Mouse (Mus musculus) heart, embryonic 11.5 days (tissue): ENCODE data around the gene Rab4b. TPM values are rescaled to one million over a fixed set of nuclear protein-coding genes. Genes with fewer than 3 reads are reported as not detected.

Source experiments
- ATAC-seq: fragments of 200-750 bp; cut with Nextera tagmentation; replicated peaks from 2 replicates; pipeline ENCODE4 v1.8.0; 2017; ENCODE audit warnings: moderate library complexity; ENCODE audit not compliant: insufficient number of reproducible peaks, low FRiP score, low TSS enrichment
- H3K27ac ChIP-seq: fragments of 300-500 bp; sonication (generic); 2 replicates; pipeline ENCODE4 v1.5.1; 2014; ENCODE audit warnings: mild to moderate bottlenecking, low read depth, low read length
- H3K27me3 ChIP-seq: fragments of 300-500 bp; sonication (generic); 2 replicates; pipeline ENCODE4 v1.6.1; 2014; ENCODE audit warnings: mild to moderate bottlenecking, low read length, mixed read lengths; ENCODE audit not compliant: control insufficient read depth, insufficient read depth
- H3K36me3 ChIP-seq: fragments of 300-500 bp; sonication (generic); 2 replicates; pipeline ENCODE4 v1.6.1; 2014; ENCODE audit warnings: mild to moderate bottlenecking, low read length, moderate library complexity, mixed read lengths; ENCODE audit not compliant: control insufficient read depth, insufficient read depth
- H3K4me1 ChIP-seq: fragments of 300-500 bp; sonication (generic); 2 replicates; pipeline ENCODE4 v1.6.1; 2014; ENCODE audit warnings: low read length; ENCODE audit not compliant: control insufficient read depth, insufficient read depth
- H3K4me2 ChIP-seq: fragments of 300-500 bp; sonication (generic); 2 replicates; pipeline ENCODE4 v1.6.1; 2014; ENCODE audit warnings: mild to moderate bottlenecking, moderate library complexity
- H3K4me3 ChIP-seq: fragments of 300-500 bp; sonication (generic); 2 replicates; pipeline ENCODE4 v1.5.1; 2014; ENCODE audit warnings: low read depth, low read length
- H3K9ac ChIP-seq: fragments of 300-500 bp; sonication (generic); 2 replicates; pipeline ENCODE4 v1.6.1; 2014; ENCODE audit warnings: mild to moderate bottlenecking, low read depth, low read length, moderate library complexity
- H3K9me3 ChIP-seq: fragments of 300-500 bp; sonication (generic); replicated peaks from 2 replicates; pipeline ENCODE4 v1.6.1; 2016; ENCODE audit warnings: low read length; ENCODE audit not compliant: control insufficient read depth
- WGBS: fragments of 180-500 bp; shearing (Covaris S2); extraction: QIAGEN DNeasy Blood & Tissue Kit; methylation state at CpG from one replicate; pipeline ENCODE4 v1.1.7; 2014; ENCODE audit not compliant: insufficient replicate concordance; 5-methylcytosine and 5-hydroxymethylcytosine counted together
- polyA plus RNA-seq: library from polyadenylated mRNA; unstranded; fragments of >200 nt; fragmentation: Nextera tagmentation; extraction: Ambion mirVana; gene quantifications from 2 replicates; pipeline ENCODE4 v1.2.1, GENCODE M21; 2014

The Rab4b gene
- polyA plus RNA-seq, 1 experiment from 2014 or later: 49.7 TPM

DNA sequence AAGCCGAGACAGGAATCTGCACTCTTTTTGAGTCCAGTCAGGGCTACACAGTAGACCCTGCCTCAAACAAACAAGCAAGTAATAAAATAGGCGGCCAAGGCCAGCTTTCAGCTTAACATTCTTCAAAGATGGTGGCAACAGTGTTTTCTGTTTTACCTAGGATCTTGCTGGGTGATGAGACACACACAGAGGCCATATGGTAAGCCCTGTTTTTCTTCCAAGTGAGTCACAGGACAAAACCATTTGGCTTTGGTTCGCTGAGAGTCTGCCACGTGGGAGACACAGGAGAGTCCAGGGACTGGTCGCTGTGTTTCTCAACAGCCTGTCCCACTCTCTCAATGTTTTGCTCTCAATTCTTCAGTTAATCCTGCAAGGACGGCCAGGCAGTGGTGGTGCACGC is 39.9 kb upstream of the Rab4b start:
- 79% methylated on average over 7 of the region's 7 CpGs for WGBS
- Histone ChIP-seq H3K4me1 (no peaks in the 10 kb centered on the region), H3K9ac (no peak overlapping the region), H3K27me3 (no peaks in the 10 kb centered on the region), H3K36me3 (peaks cover 4% of the 10 kb centered on the region; the same call in 1 of the 2 replicates), H3K4me3 (no peak overlapping the region), H3K4me2 (no peak overlapping the region), H3K9me3 (no peaks in the 10 kb centered on the region), H3K27ac (no peak overlapping the region)
- ATAC-seq: no peak

DNA sequence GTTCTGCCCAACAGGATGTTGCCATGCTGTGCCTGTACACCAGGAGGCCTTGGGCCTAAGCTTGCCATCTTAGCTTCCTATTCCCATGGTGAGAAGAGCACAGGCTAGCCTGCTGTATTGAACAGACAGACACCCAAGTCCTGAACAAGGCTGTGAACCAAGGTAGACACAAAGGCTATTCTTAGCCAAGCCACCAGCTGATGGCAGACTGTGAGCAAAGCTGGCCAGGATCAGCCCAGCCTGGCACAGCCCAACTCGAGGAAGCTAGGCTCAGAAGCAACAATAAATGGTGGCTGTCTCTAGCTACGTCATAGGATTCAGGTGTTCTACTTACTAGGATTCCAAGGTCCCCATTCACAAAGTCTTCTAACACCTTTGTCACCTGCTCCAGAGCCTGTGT is 33.9 kb upstream of the Rab4b start:
- Histone ChIP-seq H3K9me3 (no peaks in the 10 kb centered on the region), H3K9ac (no peak overlapping the region), H3K27ac (no peak overlapping the region), H3K4me1 (no peaks in the 10 kb centered on the region), H3K27me3 (no peaks in the 10 kb centered on the region), H3K4me3 (no peak overlapping the region), H3K36me3 (peaks cover 20% of the 10 kb centered on the region), H3K4me2 (no peak overlapping the region)
- WGBS: 80% methylated on average over 2 of the region's 2 CpGs
- ATAC-seq: no peak

DNA sequence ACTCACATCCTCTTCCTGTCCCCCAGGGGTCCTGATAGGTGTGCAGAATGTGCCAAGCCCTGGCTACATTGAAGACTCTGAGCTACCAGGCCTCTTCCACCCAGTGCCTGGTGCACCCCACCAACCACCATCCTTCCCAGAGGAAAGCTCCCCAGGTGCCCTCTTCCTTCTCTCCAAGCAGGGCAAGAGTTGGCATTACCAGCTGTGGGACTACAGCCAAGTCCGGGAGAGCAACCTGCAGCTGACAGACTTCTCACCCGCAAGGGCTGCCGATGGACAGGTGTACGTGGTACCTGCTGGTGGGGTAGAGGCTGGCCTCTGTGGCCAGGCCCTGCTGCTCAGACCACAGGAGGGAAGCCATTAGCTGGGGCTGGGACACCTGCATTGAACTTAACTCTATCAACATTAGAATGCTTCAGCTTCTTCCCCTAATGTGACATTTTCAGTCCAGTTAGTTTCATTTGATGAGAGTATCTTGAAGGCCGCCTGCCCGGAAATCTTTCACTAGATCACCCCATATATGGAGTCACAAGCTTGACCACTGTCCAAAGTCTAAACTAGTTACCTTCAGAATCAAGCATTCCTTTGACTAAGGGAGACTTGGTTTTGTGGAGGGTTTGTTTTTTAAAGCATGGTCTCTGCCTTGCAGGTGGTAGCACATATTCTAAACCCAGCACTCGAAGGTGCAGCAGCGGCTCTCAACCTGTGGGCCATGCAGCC is 25.2 kb upstream of the Rab4b start:
- 95% methylated on average over 8 of the region's 8 CpGs for WGBS
- no peaks in the 10 kb centered on the region for H3K27me3 ChIP-seq
- peaks cover 9% of the 10 kb centered on the region; the same call in 1 of the 2 replicates for H3K36me3 ChIP-seq
- no peaks in the 10 kb centered on the region for H3K9me3 ChIP-seq
- no peak for ATAC-seq
- no peak overlapping the region for H3K27ac ChIP-seq
- H3K4me2 ChIP-seq: no peak overlapping the region
- H3K9ac ChIP-seq: no peak overlapping the region
- no peak overlapping the region for H3K4me3 ChIP-seq
- H3K4me1 ChIP-seq: no peaks in the 10 kb centered on the region

DNA sequence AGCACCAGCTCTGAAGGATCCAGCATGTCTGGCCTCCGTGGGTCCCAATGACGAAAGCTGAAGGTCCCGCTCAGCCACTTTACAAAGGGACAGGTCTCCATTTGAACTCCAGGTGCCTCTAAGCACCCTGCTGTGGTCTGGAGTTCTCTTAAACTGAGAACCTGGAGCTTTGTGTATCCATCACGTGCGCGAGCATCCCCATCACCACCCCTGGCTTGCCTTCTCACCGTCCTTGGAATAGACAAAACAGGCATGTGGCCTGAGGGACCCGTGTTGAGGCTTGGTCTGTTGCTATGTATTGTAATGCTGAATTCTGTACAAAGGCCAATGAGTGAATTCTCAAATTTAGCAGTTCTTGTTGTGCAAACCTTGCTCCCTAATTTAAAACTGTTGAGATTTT is 20.1 kb upstream of the Rab4b start:
- no peak overlapping the region for H3K4me2 ChIP-seq
- no peak for ATAC-seq
- no peak overlapping the region for H3K27ac ChIP-seq
- no peak overlapping the region for H3K4me3 ChIP-seq
- H3K36me3 ChIP-seq: peaks cover 9% of the 10 kb centered on the region; the same call in 1 of the 2 replicates
- H3K9ac ChIP-seq: no peak overlapping the region
- WGBS: 93% methylated on average over 8 of the region's 8 CpGs
- peaks cover 7% of the 10 kb centered on the region for H3K4me1 ChIP-seq
- no peaks in the 10 kb centered on the region for H3K9me3 ChIP-seq
- H3K27me3 ChIP-seq: no peaks in the 10 kb centered on the region

DNA sequence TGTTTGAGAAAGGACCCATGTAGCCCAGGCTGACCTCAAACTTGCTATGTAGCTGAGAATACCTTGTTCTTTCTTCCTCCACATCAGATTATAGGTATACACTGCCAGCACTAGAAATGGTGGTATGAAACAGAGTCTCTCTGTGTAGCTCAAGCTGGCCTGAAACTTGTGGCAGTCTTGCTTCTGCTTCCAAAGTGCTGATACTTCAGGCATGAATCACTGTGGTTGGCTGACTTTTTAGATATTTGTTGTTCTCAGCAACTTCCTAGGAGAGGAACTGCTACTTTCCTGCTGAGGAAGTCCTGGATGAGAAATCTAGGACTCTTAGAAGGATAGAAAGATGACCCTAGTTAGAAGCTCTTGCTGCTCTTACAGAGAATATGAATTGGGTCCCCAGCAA is 19.7 kb upstream of the Rab4b start:
- Histone ChIP-seq H3K36me3 (peaks cover 12% of the 10 kb centered on the region), H3K27ac (no peak overlapping the region), H3K4me3 (no peak overlapping the region), H3K27me3 (no peaks in the 10 kb centered on the region), H3K9me3 (no peaks in the 10 kb centered on the region), H3K4me2 (no peak overlapping the region), H3K9ac (no peak overlapping the region), H3K4me1 (peaks cover 8% of the 10 kb centered on the region)
- ATAC-seq: no peak

DNA sequence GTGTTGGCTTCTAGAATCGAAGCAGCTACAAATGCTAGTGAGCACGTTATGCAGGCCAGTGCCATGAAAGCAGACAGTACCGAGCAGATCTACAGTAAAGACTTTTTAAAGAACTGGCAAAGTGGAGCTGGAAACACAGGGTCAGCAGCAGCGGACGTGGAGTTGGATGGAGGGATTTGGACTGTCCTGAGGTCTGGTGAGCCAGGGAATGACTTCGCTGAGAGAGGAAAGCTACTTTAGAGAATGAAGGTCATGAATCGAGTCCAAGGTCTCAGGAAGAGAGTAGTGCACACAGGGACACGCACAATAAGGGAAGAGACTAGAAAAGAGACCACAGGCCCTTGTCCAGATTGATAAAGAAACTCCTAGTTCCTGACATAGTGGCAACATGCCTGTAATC is 18.9 kb upstream of the Rab4b start:
- WGBS: 88% methylated on average over 8 of the region's 8 CpGs
- peaks cover 11% of the 10 kb centered on the region for H3K36me3 ChIP-seq
- H3K4me3 ChIP-seq: no peak overlapping the region
- no peaks in the 10 kb centered on the region for H3K27me3 ChIP-seq
- H3K4me1 ChIP-seq: peaks cover 8% of the 10 kb centered on the region
- H3K4me2 ChIP-seq: no peak overlapping the region
- no peak overlapping the region for H3K27ac ChIP-seq
- H3K9ac ChIP-seq: no peak overlapping the region
- H3K9me3 ChIP-seq: no peaks in the 10 kb centered on the region
- no peak for ATAC-seq

DNA sequence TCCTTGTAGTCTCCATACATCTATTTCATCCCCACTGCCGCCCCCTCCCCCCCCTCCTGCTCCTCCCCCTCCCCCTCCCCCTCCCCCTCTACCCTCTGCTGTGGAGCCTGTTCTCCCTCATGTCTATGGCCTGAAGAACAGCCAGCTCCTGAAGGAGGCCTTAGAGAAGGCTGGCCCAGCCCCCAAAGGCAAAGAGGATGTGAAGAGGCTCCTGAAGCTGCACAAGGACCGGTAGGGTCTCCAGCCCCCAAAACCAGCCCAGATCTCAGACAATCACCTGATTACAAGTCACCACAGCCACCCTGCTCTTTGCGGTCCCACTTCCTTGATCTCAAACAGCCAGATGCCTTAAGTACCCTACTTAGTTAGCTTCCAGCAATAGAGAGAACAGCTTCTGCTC is 18.4 kb upstream of the Rab4b start:
- Histone ChIP-seq H3K4me2 (no peak overlapping the region), H3K27ac (no peak overlapping the region)

DNA sequence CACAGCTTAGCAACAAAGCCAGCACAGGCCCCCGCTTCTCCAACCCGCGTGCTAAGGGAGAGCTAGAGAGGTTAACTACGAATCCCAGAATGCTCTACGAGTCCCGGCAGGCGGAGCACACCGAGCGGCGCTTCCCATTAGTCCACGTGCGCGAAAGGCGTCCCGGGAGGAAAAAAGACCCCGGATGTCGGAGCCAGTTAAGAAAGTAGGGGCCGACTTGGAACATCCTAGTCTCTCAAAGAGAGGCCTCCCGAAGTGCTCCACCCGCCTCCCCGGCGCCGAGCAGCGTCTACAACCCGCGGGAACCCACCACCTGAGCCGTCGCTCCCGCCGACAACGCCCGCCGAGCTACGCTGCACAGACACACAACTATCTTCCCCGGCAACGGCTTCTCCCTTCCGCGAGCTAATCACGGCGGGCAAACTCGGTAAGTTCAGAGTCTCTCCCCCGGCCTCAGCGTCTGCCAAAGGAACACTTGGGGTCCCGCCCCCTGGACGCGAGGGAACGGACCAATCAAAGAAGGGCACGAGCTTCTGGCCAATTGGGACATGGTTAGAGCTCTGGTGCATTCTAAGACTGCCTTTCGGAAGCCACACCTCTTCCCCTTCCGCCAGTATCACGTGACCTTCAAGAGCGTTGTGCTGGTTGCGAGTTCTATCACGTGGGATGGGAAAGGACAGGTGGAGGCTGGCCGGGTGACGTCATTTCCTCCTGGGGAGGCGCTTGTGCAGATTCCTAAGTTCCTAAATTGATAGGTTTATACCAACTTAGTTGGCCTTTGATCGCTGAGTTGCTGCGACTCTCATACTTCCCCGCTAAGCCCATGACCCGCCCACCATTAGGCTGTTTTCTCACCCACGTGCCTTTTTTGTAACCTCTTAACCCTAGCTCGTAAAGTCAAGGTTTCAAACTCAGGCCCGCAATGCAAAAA is 17.2 kb upstream of the Rab4b start, which contains the start of the genes BC024978 and Snrpa:
BC024978 (plus strand) TSS at position 101 of the 931 bp plus-strand sequence.
Snrpa (minus strand) TSS at position 591 of the 931 bp plus-strand sequence.
- Histone ChIP-seq H3K9me3 (no peaks in the 10 kb centered on the region), H3K4me1 (peaks cover 8% of the 10 kb centered on the region), H3K27ac (peak within 1 kb of the TSS; percentile 99), H3K4me2 (peak within 1 kb of the TSS; percentile 86), H3K36me3 (peaks cover 24% of the 10 kb centered on the region), H3K9ac (peak within 1 kb of the TSS; percentile 96), H3K27me3 (no peaks in the 10 kb centered on the region), H3K4me3 (peak within 1 kb of the TSS; percentile 79)
- under 1% methylated on average over 64 of the region's 64 CpGs for WGBS
- peak; percentile 99 for ATAC-seq

More for the DNA sequence above, 18.4 kb upstream of the Rab4b start:
- Histone ChIP-seq H3K27me3 (no peaks in the 10 kb centered on the region), H3K4me1 (peaks cover 8% of the 10 kb centered on the region), H3K9ac (no peak overlapping the region), H3K9me3 (no peaks in the 10 kb centered on the region), H3K4me3 (no peak overlapping the region), H3K36me3 (peaks cover 12% of the 10 kb centered on the region)
- ATAC-seq: no peak
- 78% methylated on average over 3 of the region's 3 CpGs for WGBS
